Mouse (Mus musculus) liver, postnatal 0 days (tissue): ENCODE measurements at regions not wholly inside any gene's neighbourhood (a gene's known extent, or its start where the extent isn't known, plus 50 kb on each side); places are given as distances from the start of the nearest gene placed in this dataset.

Experiments used
- ATAC-seq: fragments of 200-750 bp; cut with Nextera tagmentation; 2 replicates; pipeline ENCODE4 v1.8.0; 2017; ENCODE audit warnings: mild to moderate bottlenecking, moderate library complexity
- DNase-seq: peaks from one replicate; pipeline ENCODE4 v3.0.0-alpha.2; 2016
- H3K27ac ChIP-seq: fragments of 300-500 bp; sonication (generic); 2 replicates; pipeline ENCODE4 v1.5.1; 2014; ENCODE audit warnings: antibody characterized with exemption, moderate library complexity, mild to moderate bottlenecking, low read depth
- H3K27me3 ChIP-seq: fragments of 300-500 bp; sonication (generic); 2 replicates; pipeline ENCODE4 v1.6.1; 2014; ENCODE audit warnings: low read length, control low read depth, mixed read lengths; ENCODE audit not compliant: insufficient read depth
- H3K36me3 ChIP-seq: fragments of 300-500 bp; sonication (generic); replicated peaks from 2 replicates; pipeline ENCODE4 v1.6.1; 2014; ENCODE audit warnings: mild to moderate bottlenecking, control low read depth, low read length, moderate library complexity, mixed read lengths; ENCODE audit not compliant: insufficient read depth
- H3K4me1 ChIP-seq: fragments of 300-500 bp; sonication (generic); 2 replicates; pipeline ENCODE4 v1.6.1; 2014; ENCODE audit warnings: antibody characterized with exemption, mild to moderate bottlenecking, control low read depth; ENCODE audit not compliant: insufficient read depth
- H3K4me2 ChIP-seq: fragments of 300-500 bp; sonication (generic); 2 replicates; pipeline ENCODE4 v1.6.1; 2014; ENCODE audit warnings: low read depth, mild to moderate bottlenecking, low read length, moderate library complexity, mixed read lengths
- H3K4me3 ChIP-seq: fragments of 300-500 bp; sonication (generic); 2 replicates; pipeline ENCODE4 v1.5.1; 2014; ENCODE audit warnings: low read depth, low read length
- H3K9ac ChIP-seq: fragments of 300-500 bp; sonication (generic); replicated peaks from 2 replicates; pipeline ENCODE4 v1.6.1; 2014; ENCODE audit warnings: mild to moderate bottlenecking, moderate library complexity
- H3K9me3 ChIP-seq: fragments of 300-500 bp; sonication (generic); 2 replicates; pipeline ENCODE4 v1.6.1; 2016; ENCODE audit warnings: mild to moderate bottlenecking, control low read depth, low read length, mixed read lengths
- CTCF ChIP-seq: sonication (generic); IDR thresholded peaks from 2 replicates; pipeline ENCODE4 v1.5.1; 2016; ENCODE audit warnings: antibody characterized with exemption, low read depth
- EP300 ChIP-seq: IDR thresholded peaks from 2 replicates; pipeline ENCODE4 v1.6.1; 2016; ENCODE audit warnings: antibody characterized with exemption, low read depth, mild to moderate bottlenecking
- WGBS: fragments of 180-500 bp; shearing (Covaris S2); extraction: QIAGEN DNeasy Blood & Tissue Kit; methylation state at CpG from one replicate; pipeline ENCODE4 v1.1.7; 2014; ENCODE audit not compliant: insufficient replicate concordance; 5-methylcytosine and 5-hydroxymethylcytosine counted together

GRCm38 (mm10) chr3:41389868-41390267 is 165.7 kb upstream of the Jade1 start:
- no peak overlapping the region for H3K4me3 ChIP-seq
- ATAC-seq = no peak
- H3K9me3 ChIP-seq = no peaks in the 10 kb centered on the region
- no peak overlapping the region for H3K9ac ChIP-seq
- WGBS = 29% methylated on average over 6 of the region's 6 CpGs
- TF ChIP-seq EP300 (no peak), CTCF (no peak)
- no peak overlapping the region for H3K27ac ChIP-seq
- no peak for DNase-seq
- no peak overlapping the region for H3K4me2 ChIP-seq
- no peaks in the 10 kb centered on the region for H3K27me3 ChIP-seq
- H3K36me3 ChIP-seq = no peaks in the 10 kb centered on the region
- H3K4me1 ChIP-seq = no peaks in the 10 kb centered on the region

GRCm38 (mm10) chr3:41387469-41388212 is 167.9 kb upstream of the Jade1 start:
- no peak overlapping the region for H3K9ac ChIP-seq
- H3K27ac ChIP-seq = no peak overlapping the region
- H3K4me2 ChIP-seq = no peak overlapping the region
- TF ChIP-seq CTCF = no peak
- no peak for TF ChIP-seq EP300
- 75% methylated on average over 9 of the region's 9 CpGs for WGBS
- no peak overlapping the region for H3K4me3 ChIP-seq
- H3K9me3 ChIP-seq = no peaks in the 10 kb centered on the region
- no peaks in the 10 kb centered on the region for H3K27me3 ChIP-seq
- ATAC-seq = no peak
- no peaks in the 10 kb centered on the region for H3K4me1 ChIP-seq
- H3K36me3 ChIP-seq = no peaks in the 10 kb centered on the region
- no peak for DNase-seq

- DNase-seq (no peak), ATAC-seq (no peak)
- 59% methylated on average over 5 of the region's 5 CpGs for WGBS
- TF ChIP-seq CTCF (no peak), EP300 (no peak)
- no peaks in the 10 kb centered on the region for H3K36me3 ChIP-seq
- H3K27me3 ChIP-seq = no peaks in the 10 kb centered on the region
- H3K4me2 ChIP-seq = no peak overlapping the region
- H3K4me1 ChIP-seq = no peaks in the 10 kb centered on the region
- no peak overlapping the region for H3K4me3 ChIP-seq
- H3K9me3 ChIP-seq = no peaks in the 10 kb centered on the region
- H3K9ac ChIP-seq = no peak overlapping the region
- no peak overlapping the region for H3K27ac ChIP-seq
Observed at GRCm38 (mm10) chr3:41386299-41386698, 169.2 kb upstream of the Jade1 start.

- Histone ChIP-seq H3K4me1 (no peaks in the 10 kb centered on the region), H3K36me3 (no peaks in the 10 kb centered on the region), H3K4me3 (no peak overlapping the region), H3K9me3 (no peaks in the 10 kb centered on the region), H3K27me3 (no peaks in the 10 kb centered on the region), H3K9ac (no peak overlapping the region), H3K27ac (no peak overlapping the region), H3K4me2 (no peak overlapping the region)
- TF ChIP-seq CTCF = no peak
- no peak for TF ChIP-seq EP300
- no peak for ATAC-seq
- no peak for DNase-seq
- 65% methylated on average over 10 of the region's 10 CpGs for WGBS
Observed at GRCm38 (mm10) chr3:41384410-41384809, 171.1 kb upstream of the Jade1 start.

- Histone ChIP-seq H3K4me3 (no peak overlapping the region), H3K36me3 (no peaks in the 10 kb centered on the region), H3K27me3 (no peaks in the 10 kb centered on the region), H3K27ac (no peak overlapping the region), H3K9me3 (no peaks in the 10 kb centered on the region), H3K4me2 (no peak overlapping the region), H3K9ac (no peak overlapping the region), H3K4me1 (0 out of 2 replicates have a peak, but pooled peaks cover 4% of the 10 kb centered on the region)
- DNase-seq = no peak
- WGBS = 68% methylated on average over 5 of the region's 5 CpGs
- TF ChIP-seq CTCF (no peak), EP300 (no peak)
- ATAC-seq = no peak
Observed at GRCm38 (mm10) chr3:41378576-41378975, 177.0 kb upstream of the Jade1 start.

- Histone ChIP-seq H3K9me3 (no peaks in the 10 kb centered on the region), H3K36me3 (no peaks in the 10 kb centered on the region), H3K4me1 (0 out of 2 replicates have a peak, but pooled peaks cover 4% of the 10 kb centered on the region), H3K4me2 (no peak overlapping the region), H3K27ac (no peak overlapping the region), H3K4me3 (no peak overlapping the region), H3K9ac (no peak overlapping the region), H3K27me3 (no peaks in the 10 kb centered on the region)
- DNase-seq (no peak), ATAC-seq (no peak)
- TF ChIP-seq EP300 (no peak), CTCF (no peak)
- 70% methylated on average over 5 of the region's 5 CpGs for WGBS
Observed at GRCm38 (mm10) chr3:41377826-41378406, 177.6 kb upstream of the Jade1 start.
